Comparison of ENCODE assay signal across 23 mouse cellular contexts in the genomic region with DNA sequence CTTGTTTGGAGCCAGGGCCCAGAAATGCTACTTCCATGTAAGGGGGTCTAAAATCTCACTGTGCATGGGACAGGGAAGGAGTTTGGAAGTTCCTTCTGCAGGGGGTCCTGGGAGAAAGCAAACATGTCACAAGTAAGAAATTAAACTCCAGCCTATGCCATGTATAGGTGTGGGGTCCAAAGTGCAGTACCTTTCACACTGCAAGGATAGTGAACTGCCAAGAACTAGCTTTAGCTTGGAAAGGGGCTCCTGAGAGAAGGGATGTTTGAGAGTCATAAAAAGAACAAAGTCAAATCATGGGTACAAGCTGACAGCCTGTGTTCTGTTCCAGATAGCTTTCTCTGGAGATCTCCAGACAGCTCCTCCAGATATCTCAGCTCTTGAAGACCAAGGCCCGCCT. TPM values are rescaled to one million over a fixed set of nuclear protein-coding genes. Genes with fewer than 3 reads are reported as not detected.
DNase-seq lines count a peak whose midpoint lies in the region; ATAC-seq and TF ChIP-seq lines count a peak whose summit lies in the region.
"Had no signal": no experiment of that assay in that cellular context is flagged by ENCODE, and none has a peak within 500 bp of the region (broad histone marks: within the 10 kb centered on the region; RNA-seq: fewer than 3 reads in every experiment).

No protein-coding gene starts in this region.

- WGBS in intestine, embryonic 14.5 days: 88% methylated on average over 1 of the region's 1 CpGs
- 90% methylated on average over 1 of the region's 1 CpGs for WGBS in intestine, embryonic 15.5 days
- WGBS in intestine, postnatal 0 days: 85% methylated on average over 1 of the region's 1 CpGs

- H3K4me2 ChIP-seq in intestine, embryonic 14.5 days (ENCODE audit: low read length): no peak overlapping the region
- no peak overlapping the region for H3K4me2 ChIP-seq in intestine, embryonic 15.5 days (replicated peaks)
- no peak overlapping the region for H3K4me2 ChIP-seq in intestine, postnatal 0 days (replicated peaks; ENCODE audit: low read depth)
- H3K4me2 ChIP-seq: embryonic facial prominence, embryonic 12.5 days; forebrain, embryonic 13.5 days; forebrain, embryonic 15.5 days had no signal

- H3K9ac ChIP-seq in intestine, embryonic 14.5 days (ENCODE audit: low read length): no peak overlapping the region
- no peak overlapping the region for H3K9ac ChIP-seq in intestine, embryonic 15.5 days
- H3K9ac ChIP-seq in intestine, postnatal 0 days (ENCODE audit: low read depth, low read length): no peak overlapping the region
- H3K9ac ChIP-seq: embryonic facial prominence, embryonic 12.5 days; forebrain, embryonic 13.5 days; forebrain, embryonic 15.5 days; forebrain, postnatal 0 days had no signal

- no peak for TF ChIP-seq CTCF in intestine, postnatal 0 days (IDR thresholded peaks at IDR 0.05; ENCODE audit: low read depth)

- H3K36me3 ChIP-seq in intestine, embryonic 14.5 days (ENCODE audit: control insufficient read depth, insufficient read depth, low read length): no peaks in the 10 kb centered on the region
- H3K36me3 ChIP-seq in intestine, embryonic 15.5 days: no peaks in the 10 kb centered on the region
- no peaks in the 10 kb centered on the region for H3K36me3 ChIP-seq in intestine, postnatal 0 days (ENCODE audit: control insufficient read depth, insufficient read depth)
- H3K36me3 ChIP-seq: embryonic facial prominence, embryonic 10.5 days; embryonic facial prominence, embryonic 12.5 days; forebrain, embryonic 15.5 days had no signal

- no peak overlapping the region for H3K4me3 ChIP-seq in intestine, embryonic 14.5 days (ENCODE audit: low read depth, low read length)
- H3K4me3 ChIP-seq in intestine, embryonic 15.5 days (replicated peaks): no peak overlapping the region
- H3K4me3 ChIP-seq in intestine, postnatal 0 days (ENCODE audit: low read depth, low read length): no peak overlapping the region
- H3K4me3 ChIP-seq: embryonic facial prominence, embryonic 10.5 days; embryonic facial prominence, embryonic 12.5 days; forebrain, embryonic 13.5 days; forebrain, embryonic 15.5 days had no signal

- no peaks in the 10 kb centered on the region for H3K4me1 ChIP-seq in intestine, embryonic 14.5 days (replicated peaks; ENCODE audit: control insufficient read depth, insufficient read depth, low read length)
- H3K4me1 ChIP-seq in intestine, embryonic 15.5 days (replicated peaks): no peaks in the 10 kb centered on the region
- H3K4me1 ChIP-seq in intestine, postnatal 0 days (replicated peaks; ENCODE audit: control insufficient read depth, insufficient read depth, low read length): no peaks in the 10 kb centered on the region
- H3K4me1 ChIP-seq: embryonic facial prominence, embryonic 10.5 days; embryonic facial prominence, embryonic 12.5 days; forebrain, embryonic 13.5 days; forebrain, embryonic 15.5 days had no signal

- H3K27ac ChIP-seq in intestine, embryonic 14.5 days (ENCODE audit: low read depth): no peak overlapping the region
- H3K27ac ChIP-seq in intestine, embryonic 15.5 days: no peak overlapping the region
- H3K27ac ChIP-seq in intestine, postnatal 0 days (ENCODE audit: low read depth, low read length): no peak overlapping the region
- H3K27ac ChIP-seq: embryonic facial prominence, embryonic 10.5 days; embryonic facial prominence, embryonic 12.5 days; forebrain, embryonic 13.5 days; forebrain, embryonic 15.5 days had no signal

- no peaks in the 10 kb centered on the region for H3K27me3 ChIP-seq in intestine, embryonic 14.5 days (replicated peaks; ENCODE audit: control insufficient read depth, insufficient read depth, low read length)
- no peaks in the 10 kb centered on the region for H3K27me3 ChIP-seq in intestine, embryonic 15.5 days (replicated peaks)
- no peaks in the 10 kb centered on the region for H3K27me3 ChIP-seq in intestine, postnatal 0 days (replicated peaks; ENCODE audit: control insufficient read depth, insufficient read depth, low read length)
- H3K27me3 ChIP-seq: embryonic facial prominence, embryonic 12.5 days; forebrain, embryonic 13.5 days; forebrain, embryonic 15.5 days had no signal

- DNase-seq in intestine, embryonic 14.5 days (ENCODE audit: low spot score): no peak
- DNase-seq in cerebellum, postnatal 14 days: no peak
- DNase-seq in layer of hippocampus, postnatal 10 days (ENCODE audit: low spot score in 2 of 2): no peak
- DNase-seq: adrenal gland, adult 2 months; adrenal gland, postnatal 10 days; adrenal gland, postnatal 25 days; cerebellum, adult 11 months; cerebellum, adult 18-20 months; cerebellum, adult 8-10 months; cerebellum, adult 9-11 months; cerebellum, postnatal 25 days; forebrain, postnatal 0 days had no signal

- ATAC-seq in intestine, embryonic 14.5 days (replicated peaks; ENCODE audit: low FRiP score, low TSS enrichment, low read depth): 0 out of 2 replicates have a peak, but pooled peaks have one; percentile 47
- ATAC-seq in intestine, embryonic 15.5 days: peak; percentile 86
- ATAC-seq in intestine, postnatal 0 days: peak; percentile 65; the same call in 1 of the 2 replicates
- ATAC-seq: forebrain, embryonic 13.5 days; forebrain, embryonic 15.5 days; forebrain, postnatal 0 days had no signal

- 0 out of 2 replicates have a peak, but pooled peaks cover 5% of the 10 kb centered on the region for H3K9me3 ChIP-seq in intestine, embryonic 14.5 days (ENCODE audit: control insufficient read depth, low read length)
- no peaks in the 10 kb centered on the region for H3K9me3 ChIP-seq in intestine, embryonic 15.5 days
- no peaks in the 10 kb centered on the region for H3K9me3 ChIP-seq in intestine, postnatal 0 days (ENCODE audit: control insufficient read depth)
- H3K9me3 ChIP-seq: embryonic facial prominence, embryonic 10.5 days; embryonic facial prominence, embryonic 12.5 days; forebrain, embryonic 15.5 days had no signal

RNA-seq across cellular contexts. Expression of a gene that starts 28.6 kb away (rescaled TPM):
- 0.08 TPM in 1 of 2 replicates, not detected in the other for polyA plus RNA-seq in intestine, embryonic 14.5 days (2014; fragmentation: Nextera tagmentation; extraction: Ambion mirVana)
- 0.15 TPM in 1 of 2 replicates, not detected in the other for polyA plus RNA-seq in intestine, embryonic 15.5 days (2015; fragmentation: Nextera tagmentation; extraction: Ambion mirVana)
- 0.08 and 0.22 TPM in 2 replicates for polyA plus RNA-seq in intestine, postnatal 0 days (2015; fragmentation: Nextera tagmentation; extraction: Ambion mirVana)
- total RNA-seq in layer of hippocampus, postnatal 10 days (2021): 1 to 10 TPM in 1 of 2 experiments, under 1 TPM in 1; 0.80 to 1.3 TPM
- total RNA-seq: MEL had no signal
- polyA plus RNA-seq: forebrain, embryonic 13.5 days had no signal

RNA-seq across cellular contexts. Expression of a gene that starts 30.6 kb away (rescaled TPM):
- polyA plus RNA-seq in intestine, embryonic 14.5 days (2014; fragmentation: Nextera tagmentation; extraction: Ambion mirVana): 0.35 TPM in 1 of 2 replicates, not detected in the other
- not detected in 2 replicates for polyA plus RNA-seq in intestine, embryonic 15.5 days (2015; fragmentation: Nextera tagmentation; extraction: Ambion mirVana)
- not detected in 2 replicates for polyA plus RNA-seq in intestine, postnatal 0 days (2015; fragmentation: Nextera tagmentation; extraction: Ambion mirVana)
- total RNA-seq in layer of hippocampus, postnatal 10 days (2021): under 1 TPM in 1 of 2 experiments, not detected in 1; 0.71 TPM
- total RNA-seq: adrenal gland, adult 2 months; adrenal gland, postnatal 10 days; adrenal gland, postnatal 25 days; adrenal gland, postnatal 4 days; ES-E14; forebrain, postnatal 0 days; MEL had no signal
- polyA plus RNA-seq: adrenal gland, adult 2 months; C2C12; forebrain, embryonic 11.5 days; forebrain, embryonic 13.5 days; forebrain, embryonic 15.5 days had no signal

RNA-seq across cellular contexts. Expression of a gene that starts 50.0 kb away (rescaled TPM):
- 5.1 and 5.6 TPM in 2 replicates for polyA plus RNA-seq in intestine, embryonic 14.5 days (2014; fragmentation: Nextera tagmentation; extraction: Ambion mirVana)
- polyA plus RNA-seq in intestine, embryonic 15.5 days (2015; fragmentation: Nextera tagmentation; extraction: Ambion mirVana): 4.1 and 5.9 TPM in 2 replicates
- 5.5 and 6.4 TPM in 2 replicates for polyA plus RNA-seq in intestine, postnatal 0 days (2015; fragmentation: Nextera tagmentation; extraction: Ambion mirVana)
- total RNA-seq in layer of hippocampus, postnatal 10 days (2021): 100 to 1,000 TPM; 182 to 199 TPM
